Mouse (Mus musculus): ENCODE results near the gene Klhl21. TPM values are rescaled to one million over a fixed set of nuclear protein-coding genes. Genes with fewer than 3 reads are reported as not detected.

Klhl21 gene
- polyA plus RNA-seq, 2 experiments = 11.0 to 18.8 TPM

DNA sequence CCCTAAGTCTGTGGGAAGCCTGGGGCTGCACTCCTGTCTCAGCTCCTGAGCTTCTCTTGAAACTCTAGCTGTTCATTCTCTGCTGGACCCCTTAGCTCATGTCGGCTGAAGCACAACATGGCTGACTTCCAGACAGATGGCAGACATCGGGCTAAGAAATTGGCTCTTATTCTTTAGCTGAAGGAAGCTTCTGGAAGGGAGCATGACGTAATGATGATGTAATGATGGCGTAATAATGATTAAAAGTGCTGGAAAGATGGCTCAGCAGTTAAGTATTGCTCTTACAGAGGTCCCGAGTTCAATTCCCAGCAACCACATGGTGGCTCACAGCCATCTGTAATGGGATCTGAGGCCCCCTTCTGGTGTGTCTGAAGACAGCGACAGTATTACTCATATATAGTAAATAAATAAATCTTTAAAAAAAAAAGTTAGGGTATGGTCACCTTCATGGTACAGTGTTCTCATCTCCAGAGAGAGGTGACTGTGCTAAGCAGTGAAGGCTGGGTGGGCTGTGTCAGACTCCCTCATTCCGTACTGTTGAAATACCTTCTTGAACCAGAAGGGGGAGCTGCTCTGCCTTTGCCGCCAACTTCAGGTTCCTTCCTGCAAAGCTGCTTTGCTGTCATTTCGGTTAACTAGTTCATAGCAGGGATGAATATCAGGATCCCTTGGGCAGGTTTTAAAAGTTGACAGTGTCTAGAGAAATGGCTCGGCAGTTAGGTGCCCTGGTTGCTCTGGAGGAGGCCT, 36.2 kb upstream of the Klhl21 start:
- no peak for TF ChIP-seq POLR2A (IDR thresholded peaks at IDR 0.05; ENCODE audit: borderline replicate concordance, extremely low read depth, insufficient read depth, insufficient read length)
- 68% methylated on average over 10 of the region's 10 CpGs for WGBS
- no peaks in the 10 kb centered on the region for H3K9me3 ChIP-seq (ENCODE audit: control insufficient read depth, low read length)
- no peaks in the 10 kb centered on the region for H3K27me3 ChIP-seq (ENCODE audit: control insufficient read depth, insufficient read depth, low read length)
- ATAC-seq (ENCODE audit: low FRiP score, low read depth) (no peak), DNase-seq (ENCODE audit: low spot score) (peak; percentile 34)
- H3K9ac ChIP-seq (ENCODE audit: low read depth, low read length, severe bottlenecking) = no peak overlapping the region
- H3K4me3 ChIP-seq (replicated peaks; ENCODE audit: low read length) = no peak overlapping the region
- peaks cover 54% of the 10 kb centered on the region for H3K36me3 ChIP-seq (ENCODE audit: control insufficient read depth, insufficient read depth, low read length)
- H3K4me2 ChIP-seq (replicated peaks; ENCODE audit: low read depth, low read length, severe bottlenecking) = no peak overlapping the region
- H3K27ac ChIP-seq (replicated peaks; ENCODE audit: low read depth, low read length) = no peak overlapping the region
- no peaks in the 10 kb centered on the region for H3K4me1 ChIP-seq (ENCODE audit: control insufficient read depth, insufficient read depth, low read length)

DNA sequence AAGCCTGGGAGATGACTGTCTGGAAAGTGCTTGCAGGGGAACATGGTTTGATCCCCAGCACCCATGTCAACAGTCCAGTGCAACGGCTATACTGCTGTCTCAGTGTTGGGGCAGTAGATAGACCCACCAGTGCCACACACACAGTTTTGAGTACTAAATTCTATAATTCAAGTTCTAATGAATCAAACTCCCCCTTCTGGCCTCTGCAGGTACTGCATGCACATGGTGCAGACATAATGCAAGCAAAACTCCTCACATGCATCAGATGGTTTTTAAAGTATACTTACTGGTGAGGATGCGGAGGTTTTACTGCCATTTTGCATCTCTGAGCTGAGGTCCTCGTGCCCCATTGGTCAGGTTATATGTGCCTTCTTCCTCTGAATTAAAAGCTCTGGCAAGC, 33.2 kb upstream of the Klhl21 start:
- peaks cover 54% of the 10 kb centered on the region for H3K36me3 ChIP-seq (ENCODE audit: control insufficient read depth, insufficient read depth, low read length)
- 88% methylated on average over 3 of the region's 3 CpGs for WGBS
- H3K9ac ChIP-seq (ENCODE audit: low read depth, low read length, severe bottlenecking) = no peak overlapping the region
- no peak for TF ChIP-seq POLR2A (IDR thresholded peaks at IDR 0.05; ENCODE audit: borderline replicate concordance, extremely low read depth, insufficient read depth, insufficient read length)
- H3K4me2 ChIP-seq (replicated peaks; ENCODE audit: low read depth, low read length, severe bottlenecking) = no peak overlapping the region
- no peak overlapping the region for H3K4me3 ChIP-seq (replicated peaks; ENCODE audit: low read length)
- no peaks in the 10 kb centered on the region for H3K27me3 ChIP-seq (ENCODE audit: control insufficient read depth, insufficient read depth, low read length)
- H3K9me3 ChIP-seq (ENCODE audit: control insufficient read depth, low read length) = no peaks in the 10 kb centered on the region
- DNase-seq (ENCODE audit: low spot score) (no peak), ATAC-seq (ENCODE audit: low FRiP score, low read depth) (no peak)
- no peak overlapping the region for H3K27ac ChIP-seq (replicated peaks; ENCODE audit: low read depth, low read length)
- no peaks in the 10 kb centered on the region for H3K4me1 ChIP-seq (ENCODE audit: control insufficient read depth, insufficient read depth, low read length)

DNA sequence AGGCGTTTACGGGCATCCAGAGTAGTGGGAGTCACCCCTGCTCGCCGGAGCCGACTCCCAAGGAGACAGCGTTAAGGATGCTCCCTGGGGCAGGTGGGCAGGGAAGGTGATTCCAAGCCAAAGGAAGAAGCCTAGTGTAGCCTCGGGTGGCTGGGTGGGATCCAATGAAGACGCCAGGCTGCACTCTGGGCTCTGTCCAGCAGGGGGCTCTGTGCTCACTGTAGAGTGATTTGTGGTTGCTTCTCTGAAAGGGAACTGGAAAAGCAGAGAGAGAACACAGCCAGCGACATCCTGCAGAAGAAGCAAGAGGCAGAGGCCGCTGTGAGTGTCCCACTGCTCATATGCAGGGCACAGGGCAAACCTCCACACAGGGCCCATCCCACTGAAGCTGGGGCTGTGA, 30.9 kb upstream of the Klhl21 start:
- H3K27me3 ChIP-seq (ENCODE audit: control insufficient read depth, insufficient read depth, low read length) = no peaks in the 10 kb centered on the region
- WGBS = 34% methylated on average over 10 of the region's 10 CpGs
- TF ChIP-seq POLR2A (IDR thresholded peaks at IDR 0.05; ENCODE audit: borderline replicate concordance, extremely low read depth, insufficient read depth, insufficient read length) = no peak
- H3K9ac ChIP-seq (ENCODE audit: low read depth, low read length, severe bottlenecking) = no peak overlapping the region
- no peak overlapping the region for H3K4me2 ChIP-seq (replicated peaks; ENCODE audit: low read depth, low read length, severe bottlenecking)
- no peak for ATAC-seq (ENCODE audit: low FRiP score, low read depth)
- no peaks in the 10 kb centered on the region for H3K9me3 ChIP-seq (ENCODE audit: control insufficient read depth, low read length)
- H3K36me3 ChIP-seq (ENCODE audit: control insufficient read depth, insufficient read depth, low read length) = peaks cover 64% of the 10 kb centered on the region
- DNase-seq (ENCODE audit: low spot score) = peak; percentile 85
- no peak overlapping the region for H3K27ac ChIP-seq (replicated peaks; ENCODE audit: low read depth, low read length)
- no peak overlapping the region for H3K4me3 ChIP-seq (replicated peaks; ENCODE audit: low read length)
- no peaks in the 10 kb centered on the region for H3K4me1 ChIP-seq (ENCODE audit: control insufficient read depth, insufficient read depth, low read length)

DNA sequence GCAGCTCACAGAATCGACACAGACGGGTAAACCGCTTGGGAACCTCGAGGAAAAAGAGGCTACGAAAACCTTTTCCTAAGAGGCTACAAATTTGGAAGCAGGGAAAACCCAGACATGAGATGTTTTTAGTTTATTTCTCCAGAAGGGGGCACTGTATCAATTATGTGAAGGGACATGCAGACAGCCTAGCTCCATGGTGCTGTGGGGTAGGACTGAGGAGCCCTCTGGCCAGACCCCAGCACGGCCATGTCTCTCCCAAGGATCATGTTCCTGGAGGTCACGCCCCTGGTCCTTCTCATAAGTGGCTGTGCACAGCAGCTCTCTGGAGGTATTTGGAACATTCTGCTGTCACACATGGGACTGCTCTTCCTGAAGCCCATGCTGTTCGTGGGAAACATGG, 27.9 kb upstream of the Klhl21 start:
- 80% methylated on average over 8 of the region's 8 CpGs for WGBS
- no peak for ATAC-seq (ENCODE audit: low FRiP score, low read depth)

DNA sequence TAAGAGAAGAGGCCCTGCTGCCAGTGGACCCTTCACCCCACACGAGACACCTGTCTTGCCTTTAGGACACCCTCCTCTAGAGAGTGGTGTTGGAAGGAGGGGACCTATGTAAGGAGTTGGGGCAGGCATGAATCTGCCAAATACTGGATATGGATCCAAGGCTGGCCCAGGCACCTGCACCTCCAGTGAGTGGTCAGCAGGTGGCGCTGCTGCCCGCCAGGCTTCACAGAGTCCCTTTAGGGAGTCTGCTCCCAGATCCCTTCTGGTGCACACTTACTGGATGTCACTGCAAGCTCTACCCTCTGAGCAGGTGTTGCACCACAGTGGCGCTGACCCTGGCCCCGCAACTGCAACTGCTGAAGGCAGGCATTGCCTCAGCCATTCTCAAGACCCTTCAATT, 27.2 kb upstream of the Klhl21 start:
- H3K9ac ChIP-seq (ENCODE audit: low read depth, low read length, severe bottlenecking) = no peak overlapping the region
- no peaks in the 10 kb centered on the region for H3K4me1 ChIP-seq (ENCODE audit: control insufficient read depth, insufficient read depth, low read length)
- H3K4me2 ChIP-seq (replicated peaks; ENCODE audit: low read depth, low read length, severe bottlenecking) = no peak overlapping the region
- no peak overlapping the region for H3K4me3 ChIP-seq (replicated peaks; ENCODE audit: low read length)
- H3K9me3 ChIP-seq (ENCODE audit: control insufficient read depth, low read length) = no peaks in the 10 kb centered on the region
- 9% methylated on average over 5 of the region's 5 CpGs for WGBS
- DNase-seq (ENCODE audit: low spot score) = peak; percentile 69
- H3K27me3 ChIP-seq (ENCODE audit: control insufficient read depth, insufficient read depth, low read length) = no peaks in the 10 kb centered on the region
- no peak overlapping the region for H3K27ac ChIP-seq (replicated peaks; ENCODE audit: low read depth, low read length)
- 0 out of 2 replicates have a peak, but pooled peaks have one; percentile 11 for TF ChIP-seq POLR2A (IDR thresholded peaks at IDR 0.05; ENCODE audit: borderline replicate concordance, extremely low read depth, insufficient read depth, insufficient read length)
- peaks cover 56% of the 10 kb centered on the region for H3K36me3 ChIP-seq (ENCODE audit: control insufficient read depth, insufficient read depth, low read length)
- ATAC-seq (ENCODE audit: low FRiP score, low read depth) = peak; percentile 51

More for the DNA sequence above, 27.9 kb upstream of the Klhl21 start:
- Histone ChIP-seq H3K4me3 (replicated peaks; ENCODE audit: low read length) (no peak overlapping the region), H3K9ac (ENCODE audit: low read depth, low read length, severe bottlenecking) (no peak overlapping the region), H3K9me3 (ENCODE audit: control insufficient read depth, low read length) (no peaks in the 10 kb centered on the region), H3K27me3 (ENCODE audit: control insufficient read depth, insufficient read depth, low read length) (no peaks in the 10 kb centered on the region), H3K4me2 (replicated peaks; ENCODE audit: low read depth, low read length, severe bottlenecking) (no peak overlapping the region), H3K4me1 (ENCODE audit: control insufficient read depth, insufficient read depth, low read length) (no peaks in the 10 kb centered on the region), H3K27ac (replicated peaks; ENCODE audit: low read depth, low read length) (no peak overlapping the region), H3K36me3 (ENCODE audit: control insufficient read depth, insufficient read depth, low read length) (peaks cover 56% of the 10 kb centered on the region)
- DNase-seq (ENCODE audit: low spot score) = no peak
- no peak for TF ChIP-seq POLR2A (IDR thresholded peaks at IDR 0.05; ENCODE audit: borderline replicate concordance, extremely low read depth, insufficient read depth, insufficient read length)

Data from limb, embryonic 14.5 days (tissue).